Mouse (Mus musculus): ENCODE data around the gene Fgd6.

Fgd6 gene

DNA sequence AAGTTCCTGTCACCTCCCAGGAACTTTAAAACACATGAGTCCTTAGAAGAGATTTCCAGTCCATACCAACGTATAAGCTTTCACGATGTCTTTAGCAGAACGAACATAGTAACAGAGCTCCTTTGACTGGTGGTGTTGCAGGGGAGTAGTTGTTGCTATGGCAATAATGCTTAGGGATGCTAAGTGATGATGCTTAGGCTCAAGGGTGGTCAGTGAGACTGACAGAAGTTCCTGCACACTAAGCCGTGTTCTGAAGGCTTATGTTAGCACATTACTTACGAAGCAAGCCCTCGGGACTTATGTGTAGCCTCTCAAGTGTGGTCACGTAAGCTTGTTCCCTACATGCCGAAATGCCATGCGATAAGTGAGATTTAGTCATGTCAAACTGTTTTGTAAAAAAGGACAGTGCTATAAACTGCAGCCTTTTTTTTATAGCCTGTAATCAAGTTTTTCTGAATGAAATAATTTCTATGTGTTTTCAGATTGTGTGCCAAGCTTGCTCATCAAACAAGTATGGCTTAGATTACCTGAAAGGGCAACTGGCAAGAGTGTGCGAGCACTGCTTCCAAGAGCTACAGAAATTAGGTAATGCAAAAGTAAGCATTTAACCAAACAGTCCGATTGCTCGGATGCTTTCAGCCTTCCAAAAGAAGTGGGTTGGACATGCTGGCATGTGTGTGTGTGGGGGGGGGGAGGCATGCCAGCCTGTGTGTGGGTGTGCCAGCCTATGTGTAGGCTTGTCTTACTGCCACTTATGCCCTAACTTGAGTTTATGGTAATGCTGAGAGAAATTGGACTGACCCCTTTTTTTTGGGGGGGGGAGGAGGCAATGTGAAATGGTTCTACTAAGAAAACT, 99.0 kb downstream of the Fgd6 start:
- DNase-seq (ENCODE audit: low read depth, low spot score) = no peak

DNA sequence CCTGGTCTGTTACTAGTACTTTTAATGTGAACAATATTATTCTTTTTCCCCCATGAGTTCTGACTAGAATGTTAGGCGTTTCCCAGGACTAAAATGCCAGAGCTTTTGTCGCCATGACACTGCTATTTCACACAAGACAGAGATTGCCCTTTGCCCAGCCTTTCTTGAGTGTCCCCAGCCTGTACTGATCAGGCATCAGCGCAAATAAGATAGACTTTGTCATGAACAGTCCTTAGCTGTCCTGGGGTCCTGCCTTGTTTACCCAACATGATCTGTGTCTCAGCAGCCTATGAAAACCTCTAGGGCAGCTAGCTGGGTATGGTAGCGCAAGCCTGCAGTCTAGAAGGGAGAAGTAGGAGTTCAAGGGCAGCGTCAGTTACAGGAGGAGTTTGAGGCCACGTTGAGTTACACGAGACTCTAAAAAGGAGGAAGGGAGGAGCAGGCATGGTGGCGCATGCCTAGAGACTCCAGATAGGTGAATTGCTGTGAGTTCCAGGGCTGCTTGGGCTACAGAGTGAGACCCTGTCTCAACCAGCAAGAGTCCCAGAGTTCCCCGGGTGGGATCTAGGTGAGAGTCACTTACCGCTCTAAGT, 103.2 kb downstream of the Fgd6 start:
- no peak for DNase-seq (ENCODE audit: low read depth, low spot score)

DNA sequence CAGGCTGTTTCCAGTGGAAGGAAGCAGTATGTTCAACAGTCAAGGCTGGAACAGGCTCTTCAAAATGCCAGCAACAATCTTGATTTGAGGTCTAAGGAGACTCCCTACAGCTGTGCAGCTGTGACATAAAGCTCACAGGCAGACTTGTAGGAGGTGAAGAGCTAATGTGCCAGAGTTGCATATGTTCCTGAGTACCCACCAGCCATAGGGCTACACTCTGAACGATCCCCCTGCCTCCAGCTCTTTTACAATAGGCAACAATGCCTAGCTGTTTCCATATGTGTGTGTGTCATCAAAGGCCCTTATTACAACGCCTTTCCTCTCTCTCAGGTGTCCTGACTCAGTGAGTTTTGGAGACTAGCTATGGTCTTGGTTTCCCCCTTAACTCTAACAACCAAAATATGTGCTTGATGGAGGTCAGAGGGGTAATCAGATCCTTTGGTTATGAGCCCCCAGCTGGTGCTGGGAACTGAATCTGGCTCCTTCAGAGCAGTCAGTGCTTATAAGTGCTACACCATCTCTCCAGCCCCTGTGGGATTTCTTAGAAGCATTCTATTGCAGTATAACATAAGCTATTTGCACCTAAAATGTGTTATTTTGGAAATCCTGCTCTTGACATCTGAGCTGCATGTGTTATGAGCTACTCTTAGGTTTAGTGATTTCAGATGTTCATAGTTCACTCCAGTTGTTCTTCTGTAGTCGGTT, 104.6 kb downstream of the Fgd6 start:
- no peak for DNase-seq (ENCODE audit: low read depth, low spot score)

DNA sequence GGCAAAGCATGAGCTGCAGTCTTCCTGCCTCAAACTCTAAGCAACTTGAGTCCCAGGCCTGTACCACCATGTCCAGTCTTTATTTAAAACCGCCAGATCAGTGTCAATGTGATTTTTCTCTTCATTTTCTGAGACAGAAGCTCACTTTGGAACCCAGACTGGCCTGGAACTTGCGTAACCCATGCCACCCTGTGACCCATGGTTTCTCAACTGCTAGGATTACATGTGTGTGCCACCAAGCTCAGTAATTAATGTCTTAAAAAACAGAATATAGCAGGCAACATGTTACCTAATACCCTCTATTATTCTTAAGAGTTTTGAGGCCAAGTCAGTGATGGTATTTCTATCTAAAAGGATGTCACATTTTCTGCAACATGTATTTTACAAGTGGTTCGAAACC, 106.6 kb downstream of the Fgd6 start:
- no peak for DNase-seq (ENCODE audit: low read depth, low spot score)

DNA sequence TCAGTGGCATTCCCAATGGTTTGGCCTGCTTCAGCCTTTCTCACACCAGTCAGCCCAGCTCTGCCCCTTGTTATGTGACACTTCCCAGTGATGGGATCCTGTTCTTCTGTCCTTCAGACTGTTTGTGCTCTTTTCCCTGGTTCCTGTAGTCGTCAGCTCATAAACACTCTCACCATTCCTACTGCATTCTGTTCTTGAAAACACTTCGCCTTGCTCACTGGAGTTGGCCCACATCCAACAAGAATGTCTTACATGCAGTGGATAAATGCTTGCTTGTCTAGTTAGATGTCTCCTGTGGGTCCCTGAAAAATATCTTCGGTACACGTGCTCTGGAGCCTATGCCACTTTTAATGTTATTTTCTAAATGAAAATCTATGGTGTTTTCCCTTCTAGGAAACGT, 108.8 kb downstream of the Fgd6 start:
- DNase-seq (ENCODE audit: low read depth, low spot score) = no peak

DNA sequence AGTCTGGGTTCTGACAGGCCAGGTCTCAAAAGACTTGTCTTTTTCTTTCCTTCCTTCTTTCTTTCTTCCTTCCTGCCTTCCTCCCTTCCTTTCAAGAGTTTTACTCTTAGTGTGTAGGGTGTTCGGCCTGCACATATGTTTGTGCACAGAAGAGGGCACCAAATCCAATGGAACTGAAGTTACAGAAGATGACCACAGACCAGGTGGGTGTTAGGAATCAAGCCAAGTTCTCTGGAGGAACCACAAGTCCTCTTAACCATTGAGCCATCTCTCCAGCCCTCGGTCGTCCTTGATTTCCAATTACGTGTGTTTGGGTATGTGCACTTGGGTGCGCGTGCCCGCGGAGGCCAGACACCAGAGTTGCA, 111.6 kb downstream of the Fgd6 start:
- no peak for DNase-seq (ENCODE audit: low read depth, low spot score)

DNA sequence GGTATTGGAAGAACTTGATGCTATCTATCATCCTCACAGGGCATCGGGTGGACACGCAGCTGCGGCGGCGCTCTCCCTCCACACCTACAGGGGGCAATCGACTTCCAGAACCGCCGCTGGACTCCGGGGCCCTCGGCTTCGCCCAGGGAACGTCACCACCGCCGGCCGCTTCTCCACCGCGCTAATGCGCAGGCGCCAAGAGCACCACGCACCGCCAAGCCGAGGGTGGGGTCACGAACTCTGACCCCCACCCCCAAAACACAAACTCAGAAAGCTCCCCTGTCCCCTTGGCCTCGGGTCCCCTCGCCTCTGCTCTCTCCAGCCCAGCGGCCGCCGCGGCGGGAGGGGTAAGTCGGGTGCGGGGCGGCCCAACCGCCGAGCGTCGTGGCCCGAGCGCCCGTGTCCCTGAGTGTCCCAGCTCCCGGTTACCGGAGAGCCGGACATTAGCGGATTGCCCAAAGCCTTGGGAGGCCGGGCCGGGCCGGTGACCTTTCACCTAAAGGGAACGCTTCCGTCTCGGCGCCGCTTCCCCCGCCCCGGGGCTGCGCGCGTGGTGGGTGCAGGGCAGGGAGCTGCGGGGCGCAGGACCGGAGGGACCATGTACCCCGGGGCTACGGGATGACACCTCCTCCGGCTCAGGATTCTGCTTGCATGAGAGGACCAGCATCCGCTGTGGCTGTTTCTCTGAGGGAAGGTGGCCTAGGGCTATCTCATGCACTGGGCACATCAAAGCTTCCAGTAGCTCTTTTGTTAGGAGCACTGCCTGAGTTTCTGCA, 112.1 kb downstream of the Fgd6 start, which contains the start of gene Nr2c1:
Gene Nr2c1, plus strand, starts transcription at position 268 of the 776 bp plus-strand sequence.
- DNase-seq (ENCODE audit: low read depth, low spot score) = peak; percentile 71

DNA sequence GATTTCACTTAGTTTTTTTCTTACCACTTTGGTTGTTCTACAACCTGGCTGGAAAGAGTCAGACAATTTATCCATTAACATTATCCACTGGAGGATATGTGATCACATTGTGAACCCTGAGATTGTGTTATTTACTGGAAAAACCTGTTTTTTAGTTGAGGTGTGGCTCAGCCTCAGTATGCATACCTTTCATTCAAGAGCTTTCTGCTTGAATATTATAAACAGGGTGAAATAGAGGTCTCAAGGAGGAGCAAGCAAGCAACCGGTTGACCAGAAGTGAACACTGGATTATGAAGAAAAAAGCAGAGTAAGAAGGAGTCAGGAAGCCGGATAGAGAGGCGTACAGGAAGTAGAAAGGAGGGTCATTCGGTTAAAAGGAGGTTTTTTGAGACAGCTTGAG, 115.7 kb downstream of the Fgd6 start:
- no peak for DNase-seq (ENCODE audit: low read depth, low spot score)

DNA sequence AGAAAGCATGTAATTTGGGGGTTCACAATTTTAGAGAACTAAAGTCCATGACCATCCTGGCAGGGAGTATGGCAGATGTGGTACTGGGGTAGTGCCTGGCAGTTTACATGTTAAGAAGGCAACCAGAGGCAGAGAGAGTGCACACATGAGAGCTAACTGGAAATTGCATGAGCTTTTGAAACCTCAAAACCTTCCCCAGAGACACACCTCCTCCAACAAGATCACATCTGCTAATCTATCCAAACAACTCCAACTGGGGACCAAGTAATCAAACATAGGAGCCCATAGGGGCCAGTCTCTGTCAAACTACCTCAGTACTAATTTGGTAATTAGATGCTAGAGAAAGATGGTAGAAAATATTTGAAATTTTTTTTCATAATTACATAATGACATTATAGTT, 118.0 kb downstream of the Fgd6 start:
- no peak for DNase-seq (ENCODE audit: low read depth, low spot score)

DNA sequence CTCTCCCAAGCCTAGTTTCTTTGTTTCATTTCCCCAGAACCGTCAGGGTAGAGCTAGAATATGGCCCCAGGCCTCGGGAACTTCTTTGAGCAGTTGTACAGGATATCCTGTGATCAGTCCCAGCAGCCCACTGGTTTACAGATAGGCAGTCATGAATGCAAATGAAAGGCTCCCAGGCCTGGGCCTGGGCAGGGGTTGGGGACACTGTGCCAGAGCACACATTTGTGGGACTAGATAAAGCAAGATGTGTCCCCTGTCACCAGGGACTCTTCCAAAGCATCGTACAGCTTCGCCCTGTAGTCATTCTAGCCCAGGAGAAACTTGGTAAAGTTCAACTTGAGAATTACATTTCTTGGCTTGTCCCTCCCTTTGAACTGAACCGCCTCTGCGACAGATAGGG, 123.2 kb downstream of the Fgd6 start:
- no peak for DNase-seq (ENCODE audit: low read depth, low spot score)

DNA sequence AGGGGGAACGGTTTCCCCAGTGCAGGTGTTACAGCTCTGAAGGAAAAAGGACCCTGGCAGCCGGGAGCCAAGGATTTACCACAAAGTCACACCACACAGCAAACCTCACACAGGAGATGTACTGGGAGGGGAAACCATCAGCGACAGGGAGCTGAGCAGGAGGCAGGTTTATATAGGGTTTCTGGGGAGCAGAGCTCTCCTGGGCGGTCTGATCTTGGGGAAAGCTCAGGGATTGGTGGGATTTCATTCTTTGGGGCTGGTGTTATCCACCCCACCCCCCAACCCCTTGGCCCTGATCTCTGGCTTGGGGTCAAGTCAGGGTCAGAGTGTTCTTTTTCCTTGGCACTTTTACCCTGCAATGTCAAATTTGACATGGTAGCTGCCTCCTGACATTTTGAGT, 123.6 kb downstream of the Fgd6 start:
- no peak for DNase-seq (ENCODE audit: low read depth, low spot score)

DNA sequence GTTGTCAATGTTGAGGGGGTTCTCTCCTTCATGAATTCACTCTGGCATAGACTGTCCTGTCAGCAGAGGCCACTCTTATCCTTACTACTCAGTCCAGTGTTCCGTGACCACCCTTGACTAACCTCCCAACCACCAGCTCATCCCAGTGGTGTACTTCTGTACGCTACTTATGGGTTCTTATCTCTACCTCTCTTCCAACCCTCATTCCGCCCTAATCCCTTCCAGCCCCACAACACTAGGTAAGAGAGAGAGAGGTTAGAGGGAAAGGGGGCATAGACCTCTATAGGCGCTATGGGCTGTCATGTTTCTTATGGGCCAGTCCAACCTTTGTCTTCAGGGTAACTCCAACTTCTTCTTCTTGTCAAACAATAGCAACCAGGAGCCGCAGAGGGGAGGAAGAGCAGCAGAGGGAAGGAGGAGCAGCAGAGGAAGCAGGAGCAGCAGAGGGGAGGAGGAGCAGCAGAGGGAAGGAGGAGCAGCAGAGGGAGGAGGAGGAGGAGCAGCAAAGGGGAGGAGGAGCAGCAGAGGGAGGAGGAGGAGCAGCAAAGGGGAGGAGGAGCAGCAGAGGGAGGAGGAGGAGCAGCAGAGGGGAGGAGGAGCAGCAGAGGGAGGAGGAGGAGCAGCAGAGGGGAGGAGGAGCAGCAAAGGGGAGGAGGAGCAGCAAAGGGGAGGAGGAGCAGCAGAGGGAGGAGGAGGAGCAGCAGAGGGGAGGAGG, 125.4 kb downstream of the Fgd6 start:
- DNase-seq (ENCODE audit: low read depth, low spot score) = no peak

DNA sequence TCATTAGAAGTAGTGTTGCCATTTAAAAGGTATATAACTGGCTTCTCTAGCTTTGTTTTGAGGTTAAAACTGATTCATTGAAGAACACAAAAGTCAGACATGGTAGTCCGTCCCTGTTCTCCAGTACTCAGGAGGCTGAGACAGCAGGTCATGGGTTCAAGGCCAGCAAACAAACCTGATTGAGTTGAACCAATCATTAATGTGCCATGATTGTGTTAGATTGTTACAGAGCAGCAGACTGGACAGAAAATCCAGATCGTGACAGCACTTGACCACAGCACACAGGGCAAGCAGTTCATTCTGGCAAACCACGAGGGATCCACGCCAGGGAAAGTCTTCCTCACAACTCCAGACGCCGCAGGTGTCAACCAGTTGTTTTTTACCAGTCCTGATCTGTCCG, 126.2 kb downstream of the Fgd6 start:
- no peak for DNase-seq (ENCODE audit: low read depth, low spot score)

DNA sequence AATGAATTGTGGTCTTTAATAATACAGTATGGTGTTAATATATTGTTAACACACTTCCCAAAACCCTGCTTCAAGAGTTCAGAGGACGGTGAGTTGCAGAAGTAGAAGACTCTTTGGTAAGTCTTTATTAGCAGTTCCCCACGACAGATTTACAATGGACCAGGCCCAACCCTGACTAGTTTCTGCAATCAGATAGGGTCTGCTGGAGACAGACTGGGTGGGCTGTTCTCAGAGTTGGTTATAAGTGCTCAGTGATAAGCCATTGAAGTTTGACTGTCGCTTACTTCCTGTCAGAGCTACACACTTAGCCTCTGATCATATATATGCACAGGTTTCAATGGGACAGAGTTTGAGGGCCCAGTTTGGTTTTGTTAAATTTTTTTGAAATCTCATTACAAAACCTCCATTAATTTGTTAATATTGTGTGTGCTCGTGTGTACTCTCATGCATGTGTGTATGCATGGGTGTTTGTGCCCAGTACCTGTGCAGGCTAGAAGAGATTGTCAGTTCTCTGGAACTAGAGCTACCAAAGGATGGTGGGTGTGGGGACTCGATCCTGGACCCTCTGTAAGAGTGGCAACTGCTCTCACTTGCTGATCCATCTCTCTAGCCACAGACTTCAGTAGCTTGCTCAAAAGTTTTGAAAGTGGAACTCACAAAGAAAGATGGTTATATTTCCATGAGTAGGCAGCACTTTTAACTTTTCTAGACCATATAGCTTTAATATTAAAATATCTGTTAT, 128.5 kb downstream of the Fgd6 start:
- DNase-seq (ENCODE audit: low read depth, low spot score) = no peak

DNA sequence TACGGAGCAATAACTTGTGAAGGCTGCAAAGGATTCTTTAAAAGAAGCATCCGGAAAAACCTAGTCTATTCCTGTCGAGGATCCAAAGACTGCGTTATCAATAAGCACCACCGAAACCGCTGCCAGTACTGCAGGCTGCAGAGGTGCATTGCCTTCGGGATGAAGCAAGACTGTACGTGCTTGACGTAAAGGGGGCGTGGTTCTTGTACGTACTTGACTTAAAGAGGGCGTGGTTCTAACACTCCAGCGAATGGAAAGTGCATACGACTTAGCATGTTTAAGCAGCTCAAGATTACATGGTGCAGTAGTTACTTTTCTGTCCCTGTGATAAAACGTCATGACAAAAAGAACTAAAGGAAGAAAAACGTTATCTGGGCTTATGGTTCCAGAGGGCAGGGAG, 129.6 kb downstream of the Fgd6 start:
- no peak for DNase-seq (ENCODE audit: low read depth, low spot score)

DNA sequence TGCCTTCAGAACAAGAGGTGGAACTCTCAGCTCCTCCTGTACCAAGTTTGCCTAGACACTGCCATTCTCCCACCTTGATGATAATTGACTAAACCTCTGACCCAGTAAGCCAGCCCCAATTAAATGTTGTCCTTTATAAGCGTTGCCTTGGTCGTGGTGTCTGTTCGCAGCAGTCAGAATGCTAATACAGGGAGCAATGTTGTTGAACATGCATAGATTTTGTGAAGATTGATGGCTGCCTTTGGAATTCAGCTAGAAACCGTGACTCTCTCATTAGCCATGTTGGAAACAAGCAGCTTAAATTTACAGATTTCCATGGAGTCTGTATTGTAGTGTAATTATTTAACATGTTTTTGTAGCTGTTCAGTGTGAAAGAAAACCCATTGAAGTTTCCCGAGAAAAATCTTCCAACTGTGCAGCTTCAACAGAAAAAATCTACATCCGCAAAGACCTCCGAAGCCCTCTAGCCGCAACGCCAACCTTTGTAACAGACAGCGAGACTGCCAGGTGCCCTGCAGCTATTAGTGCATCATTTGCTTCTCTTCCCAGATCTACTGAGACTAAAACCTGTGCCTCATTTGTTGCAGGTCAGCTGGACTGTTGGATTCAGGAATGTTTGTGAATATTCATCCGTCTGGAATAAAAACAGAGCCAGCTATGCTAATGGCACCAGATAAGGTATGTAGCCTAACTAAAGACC, 131.4 kb downstream of the Fgd6 start:
- no peak for DNase-seq (ENCODE audit: low read depth, low spot score)

DNA sequence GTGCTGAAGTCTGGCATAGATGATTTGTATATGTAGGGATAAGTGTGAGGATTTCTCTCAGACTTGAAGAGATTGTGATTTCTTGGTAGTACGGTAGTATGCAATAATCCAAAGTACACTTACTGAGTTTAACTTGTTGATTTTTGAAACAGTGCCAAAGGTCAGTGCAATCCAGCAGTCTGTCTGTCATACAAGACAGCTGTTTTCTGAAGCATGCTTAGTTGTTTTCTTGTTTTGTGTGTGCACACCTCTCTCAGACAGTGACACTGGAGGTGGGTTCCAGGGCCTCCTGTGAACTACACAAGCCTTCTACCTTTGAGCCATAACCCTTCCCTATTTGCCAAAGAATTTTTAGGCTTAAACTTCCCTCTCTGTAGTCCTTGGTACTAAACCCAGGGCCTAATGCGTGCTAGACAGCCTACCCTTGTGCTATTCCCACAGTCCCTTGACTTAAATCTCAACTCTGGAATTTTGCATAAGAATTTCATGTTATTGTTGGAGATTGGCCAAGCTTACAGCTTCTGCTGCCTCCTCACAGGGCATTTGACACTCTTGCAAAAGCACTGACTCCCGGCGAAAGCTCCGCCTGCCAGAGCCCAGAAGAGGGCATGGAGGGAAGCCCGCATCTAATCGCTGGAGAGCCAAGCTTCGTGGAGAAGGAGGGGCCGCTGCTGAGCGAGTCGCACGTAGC, 135.8 kb downstream of the Fgd6 start:
- DNase-seq (ENCODE audit: low read depth, low spot score) = no peak

DNA sequence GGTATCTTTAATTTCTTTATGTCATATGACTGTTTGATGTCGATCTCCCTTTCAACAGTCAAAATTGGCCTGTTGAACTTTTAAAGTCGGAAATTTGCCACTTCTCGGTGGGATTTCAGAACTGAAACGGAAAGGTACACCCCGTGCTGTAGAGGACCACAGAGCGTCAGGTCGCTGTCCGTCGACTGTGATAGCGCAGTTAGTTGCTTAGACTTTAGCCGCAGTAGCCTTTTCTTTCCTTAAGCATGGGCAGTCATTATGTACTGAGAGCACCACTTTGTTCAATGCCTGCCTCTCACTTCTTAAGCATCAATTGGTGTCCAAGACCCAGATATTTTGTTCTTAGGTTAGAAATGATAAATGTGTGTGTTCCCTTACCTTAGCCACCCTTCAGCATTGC, 136.3 kb downstream of the Fgd6 start:
- no peak for DNase-seq (ENCODE audit: low read depth, low spot score)

DNA sequence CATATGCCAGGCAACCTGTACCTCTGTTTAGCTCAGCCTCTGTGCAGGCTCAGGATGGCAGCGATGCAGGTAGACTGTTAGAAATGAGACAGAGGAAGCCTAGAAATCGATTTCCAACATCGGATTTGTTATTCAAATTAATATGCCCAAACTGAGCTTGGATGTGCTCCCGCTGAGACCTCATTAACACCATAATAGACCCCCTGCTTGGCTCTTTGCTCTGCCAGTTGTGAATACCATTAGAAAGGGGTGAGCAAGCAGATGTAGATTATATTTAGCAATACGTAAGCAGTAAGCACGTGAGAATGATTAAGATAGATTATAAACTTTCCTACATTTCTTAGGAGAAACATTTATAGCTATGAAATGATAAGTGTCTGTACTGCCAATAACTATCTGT, 136.9 kb downstream of the Fgd6 start:
- no peak for DNase-seq (ENCODE audit: low read depth, low spot score)

DNA sequence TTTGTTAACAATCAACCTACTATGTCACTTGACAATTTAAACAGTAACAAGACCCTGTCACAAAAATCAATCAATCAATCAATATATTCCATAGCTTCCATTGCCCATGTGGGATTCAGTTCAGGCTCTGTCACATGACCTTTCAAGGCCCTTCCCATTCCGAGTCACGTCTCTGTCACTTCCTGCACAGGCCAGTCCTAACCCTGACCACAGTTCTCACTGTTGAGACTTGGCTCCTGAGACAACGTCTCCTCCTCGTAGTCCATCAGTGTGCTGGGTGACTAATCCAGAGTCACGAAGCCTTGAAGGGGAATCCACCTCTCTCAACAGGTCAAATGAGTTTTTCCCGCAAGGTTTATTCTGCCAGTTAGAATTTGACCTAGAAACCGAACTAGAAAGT, 138.9 kb downstream of the Fgd6 start:
- DNase-seq (ENCODE audit: low read depth, low spot score) = no peak
